Mouse (Mus musculus) liver, adult 2 months (tissue): ENCODE measurements around the gene Cacna2d3.

Experiments
- CTCF ChIP-seq: fragments of 200-500 bp; IDR thresholded peaks from 2 replicates; pipeline ENCODE4 v1.5.1; 2011; ENCODE audit warnings: low read depth, low read length, control low read depth
- POLR2A ChIP-seq: fragments of 200-500 bp; IDR thresholded peaks from 2 replicates; pipeline ENCODE4 v1.6.1; 2011; ENCODE audit warnings: low read length, control low read depth; ENCODE audit not compliant: insufficient read depth; ENCODE audit errors: extremely low read depth

GRCm38 (mm10) chr14:29405125-29405877 lies 316.4 kb downstream of the Cacna2d3 start:
- TF ChIP-seq CTCF (no peak), POLR2A (no peak)
